15 mouse cellular contexts compared by ENCODE assay signal in the genomic region with DNA sequence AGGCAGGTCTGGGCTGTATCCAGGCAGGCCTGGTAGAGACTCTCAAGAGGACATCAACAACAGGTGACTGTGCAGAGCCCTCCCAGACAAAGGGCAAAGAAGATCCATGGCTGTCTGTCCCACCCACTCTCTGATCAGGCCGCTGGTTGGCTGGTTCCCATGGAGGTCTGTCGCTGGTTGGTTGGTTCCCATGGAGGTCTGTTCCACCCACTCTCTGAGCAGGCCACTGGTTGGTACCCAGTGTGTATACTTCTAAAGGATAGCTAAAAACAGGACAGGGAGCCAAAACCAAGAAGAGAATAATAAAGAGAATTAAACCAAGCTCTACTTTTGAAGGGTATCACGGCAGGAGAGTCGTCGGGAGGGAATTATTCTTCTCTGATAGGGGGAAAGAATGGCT. TPM values are rescaled to one million over a fixed set of nuclear protein-coding genes. Genes with fewer than 3 reads are reported as not detected.
DNase-seq lines count a peak whose midpoint lies in the region; ATAC-seq lines count a peak whose summit lies in the region.
"Had no signal": no experiment of that assay in that cellular context is flagged by ENCODE, and none has a peak within 500 bp of the region (broad histone marks: within the 10 kb centered on the region; RNA-seq: fewer than 3 reads in every experiment).

No protein-coding gene starts in this region.

- WGBS in hindbrain, embryonic 13.5 days: 90% methylated on average over 5 of the region's 5 CpGs
- 84% methylated on average over 5 of the region's 5 CpGs for WGBS in hindbrain, embryonic 14.5 days
- 84% methylated on average over 5 of the region's 5 CpGs for WGBS in lung, embryonic 15.5 days

- no peak overlapping the region for H3K4me3 ChIP-seq in hindbrain, embryonic 13.5 days
- no peak overlapping the region for H3K4me3 ChIP-seq in hindbrain, embryonic 14.5 days (replicated peaks; ENCODE audit: low read length)
- no peak overlapping the region for H3K4me3 ChIP-seq in lung, embryonic 15.5 days
- H3K4me3 ChIP-seq: hindbrain, embryonic 10.5 days; liver, embryonic 12.5 days had no signal

- no peaks in the 10 kb centered on the region for H3K36me3 ChIP-seq in hindbrain, embryonic 13.5 days
- H3K36me3 ChIP-seq in hindbrain, embryonic 14.5 days (replicated peaks; ENCODE audit: control insufficient read depth, insufficient read depth): no peaks in the 10 kb centered on the region
- H3K36me3 ChIP-seq in lung, embryonic 15.5 days: no peaks in the 10 kb centered on the region
- H3K36me3 ChIP-seq: hindbrain, embryonic 10.5 days; liver, embryonic 12.5 days had no signal

- no peaks in the 10 kb centered on the region for H3K27me3 ChIP-seq in hindbrain, embryonic 13.5 days
- H3K27me3 ChIP-seq in hindbrain, embryonic 14.5 days (ENCODE audit: control insufficient read depth, insufficient read depth, low read length): no peaks in the 10 kb centered on the region
- no peaks in the 10 kb centered on the region for H3K27me3 ChIP-seq in lung, embryonic 15.5 days
- H3K27me3 ChIP-seq: liver, embryonic 12.5 days had no signal

- no peak overlapping the region for H3K4me2 ChIP-seq in hindbrain, embryonic 13.5 days
- H3K4me2 ChIP-seq in hindbrain, embryonic 14.5 days (replicated peaks): no peak overlapping the region
- H3K4me2 ChIP-seq in lung, embryonic 15.5 days: no peak overlapping the region
- H3K4me2 ChIP-seq: liver, embryonic 12.5 days; lung, embryonic 14.5 days had no signal

- no peaks in the 10 kb centered on the region for H3K9me3 ChIP-seq in hindbrain, embryonic 13.5 days
- H3K9me3 ChIP-seq in hindbrain, embryonic 14.5 days (ENCODE audit: control insufficient read depth, low read length): no peaks in the 10 kb centered on the region
- H3K9me3 ChIP-seq in lung, embryonic 15.5 days: no peaks in the 10 kb centered on the region
- H3K9me3 ChIP-seq: hindbrain, embryonic 10.5 days; liver, embryonic 12.5 days had no signal

- peaks cover 7% of the 10 kb centered on the region for H3K4me1 ChIP-seq in hindbrain, embryonic 13.5 days (replicated peaks)
- H3K4me1 ChIP-seq in hindbrain, embryonic 14.5 days (replicated peaks; ENCODE audit: control insufficient read depth, insufficient read depth, low read length): no peaks in the 10 kb centered on the region
- H3K4me1 ChIP-seq in lung, embryonic 15.5 days: peaks cover 45% of the 10 kb centered on the region

- H3K27ac ChIP-seq in hindbrain, embryonic 13.5 days: peak overlapping the region; percentile 6; the same call in 1 of the 2 replicates
- no peak overlapping the region for H3K27ac ChIP-seq in hindbrain, embryonic 14.5 days
- peak overlapping the region; percentile 80 for H3K27ac ChIP-seq in lung, embryonic 15.5 days

- ATAC-seq in hindbrain, embryonic 13.5 days (ENCODE audit: low FRiP score): no peak
- no peak for ATAC-seq in hindbrain, embryonic 14.5 days (ENCODE audit: low FRiP score)
- no peak for ATAC-seq in lung, embryonic 15.5 days (ENCODE audit: borderline replicate concordance, extremely low read depth, low FRiP score, low TSS enrichment)
- ATAC-seq in frontal cortex, adult (ENCODE audit: low TSS enrichment): no peak
- ATAC-seq: liver, embryonic 12.5 days had no signal

- no peak overlapping the region for H3K9ac ChIP-seq in hindbrain, embryonic 13.5 days
- H3K9ac ChIP-seq in hindbrain, embryonic 14.5 days: no peak overlapping the region
- no peak overlapping the region for H3K9ac ChIP-seq in lung, embryonic 15.5 days
- H3K9ac ChIP-seq: liver, embryonic 12.5 days; lung, embryonic 14.5 days had no signal

- DNase-seq in hindbrain, embryonic 14.5 days (ENCODE audit: low spot score): no peak
- no peak for DNase-seq in lung, postnatal 25 days (ENCODE audit: low spot score)
- peak; percentile 79 for DNase-seq in 3134 (ENCODE audit: extremely low read depth, insufficient read length, low spot score)
- peak; percentile 27 for DNase-seq in R1 (ENCODE audit: low read depth, low spot score)
- DNase-seq in cerebellum, adult 8-10 months: no peak
- DNase-seq: embryo, embryonic 11 days; kidney, adult 18-20 months; lung, embryonic 14.5 days; right cerebral cortex, postnatal 25 days; thymus, adult 2 months had no signal

RNA-seq across cellular contexts. Expression of gene Afap1l2, which starts 31.5 kb away (rescaled TPM):
- 9.5 and 12.2 TPM in 2 replicates for polyA plus RNA-seq in hindbrain, embryonic 13.5 days (2015; fragmentation: Nextera tagmentation; extraction: Ambion mirVana)
- 13.7 and 16.2 TPM in 2 replicates for polyA plus RNA-seq in hindbrain, embryonic 14.5 days (2014; fragmentation: Nextera tagmentation; extraction: Ambion mirVana)
- 28.4 and 29.7 TPM in 2 replicates for polyA plus RNA-seq in lung, embryonic 15.5 days (2015; fragmentation: Nextera tagmentation; extraction: Ambion mirVana)

Comparison
In these comparisons a context has a peak if more than half of its experiments do, and no peak if none do; other contexts are left out.
1. DNase-seq: peak in 3134 (single experiment) and R1 (single experiment); none in hindbrain, embryonic 14.5 days (single experiment), lung, postnatal 25 days (single experiment) and cerebellum, adult 8-10 months (single experiment).